Mouse (Mus musculus) limb, embryonic 12.5 days (tissue): Measurements from ENCODE around the gene Hist2h2aa1. TPM values are rescaled to one million over a fixed set of nuclear protein-coding genes. Genes with fewer than 3 reads are reported as not detected.
"Not testable (repeated sequence)": the region's sequence is repeated elsewhere in the genome, so short reads cannot be mapped to it uniquely, and the experiment has no call there.

Source experiments
- ATAC-seq: fragments of 200-750 bp; cut with Nextera tagmentation; 2 replicates; pipeline ENCODE4 v1.8.0; 2017; ENCODE audit warnings: low read depth, moderate TSS enrichment; ENCODE audit not compliant: insufficient number of reproducible peaks, insufficient read depth, low FRiP score, low TSS enrichment
- H3K27ac ChIP-seq: fragments of 300-500 bp; sonication (generic); 2 replicates; pipeline ENCODE4 v1.5.1; 2016; ENCODE audit warnings: mild to moderate bottlenecking, moderate library complexity
- H3K27me3 ChIP-seq: fragments of 300-500 bp; sonication (generic); 2 replicates; pipeline ENCODE4 v1.6.1; 2016; ENCODE audit warnings: mild to moderate bottlenecking, moderate library complexity
- H3K36me3 ChIP-seq: fragments of 300-500 bp; sonication (generic); 2 replicates; pipeline ENCODE4 v1.6.1; 2016; ENCODE audit warnings: mild to moderate bottlenecking, moderate library complexity
- H3K4me1 ChIP-seq: fragments of 300-500 bp; sonication (generic); replicated peaks from 2 replicates; pipeline ENCODE4 v1.6.1; 2016
- H3K4me2 ChIP-seq: fragments of 300-500 bp; sonication (generic); 2 replicates; pipeline ENCODE4 v1.6.1; 2016; ENCODE audit warnings: mild to moderate bottlenecking, moderate library complexity
- H3K4me3 ChIP-seq: fragments of 300-500 bp; sonication (generic); replicated peaks from 2 replicates; pipeline ENCODE4 v1.5.1; 2016; ENCODE audit warnings: mild to moderate bottlenecking
- H3K9ac ChIP-seq: fragments of 300-500 bp; sonication (generic); replicated peaks from 2 replicates; pipeline ENCODE4 v1.6.1; 2016; ENCODE audit warnings: mild to moderate bottlenecking, moderate library complexity
- H3K9me3 ChIP-seq: fragments of 300-500 bp; sonication (generic); 2 replicates; pipeline ENCODE4 v1.6.1; 2016; ENCODE audit warnings: mild to moderate bottlenecking, moderate library complexity
- WGBS: fragments of 180-500 bp; shearing (Covaris S2); methylation state at CpG from one replicate; pipeline ENCODE4 v1.1.7; 2016; 5-methylcytosine and 5-hydroxymethylcytosine counted together
- polyA plus RNA-seq: library from polyadenylated mRNA; unstranded; fragments of >200 nt; fragmentation: Nextera tagmentation; extraction: Ambion mirVana; gene quantifications from 2 replicates; pipeline ENCODE4 v1.2.1, GENCODE M21; 2016

Gene Hist2h2aa1
- polyA plus RNA-seq, 1 experiment from 2014 or later: 36.2 TPM

DNA sequence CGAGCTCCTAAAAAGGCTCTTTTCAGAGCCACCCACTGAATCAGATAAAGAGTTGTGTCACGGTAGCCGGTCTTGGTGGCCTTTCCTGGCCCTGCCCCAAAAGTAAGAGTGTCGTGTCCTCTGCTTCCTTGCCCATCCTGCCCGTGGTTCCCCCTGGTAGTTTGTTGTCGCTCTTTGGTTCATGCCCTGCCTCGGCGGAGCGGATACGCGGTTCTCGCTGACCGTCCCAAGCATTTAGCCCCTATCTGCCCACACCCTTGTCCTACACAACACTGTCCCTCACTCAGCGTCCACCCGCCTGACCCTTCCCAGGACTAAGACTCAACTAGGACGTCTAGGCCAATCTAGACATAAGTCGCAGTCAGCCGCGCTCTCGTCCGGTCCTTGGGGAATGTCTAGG is 721 bp downstream of the Hist2h2aa1 start:
- Histone ChIP-seq H3K9ac (peak overlapping the region; percentile 53; the same call in 1 of the 2 replicates), H3K4me2 (0 out of 2 replicates have a peak overlapping the region, but pooled peaks have one; percentile 40), H3K4me3 (peak overlapping the region; percentile 34), H3K27ac (peak overlapping the region; percentile 82), H3K4me1 (peaks cover 53% of the 10 kb centered on the region)
- not testable (repeated sequence) for ATAC-seq, H3K36me3 ChIP-seq, H3K27me3 ChIP-seq, H3K9me3 ChIP-seq
- WGBS: under 1% methylated on average over 10 of the region's 21 CpGs

DNA sequence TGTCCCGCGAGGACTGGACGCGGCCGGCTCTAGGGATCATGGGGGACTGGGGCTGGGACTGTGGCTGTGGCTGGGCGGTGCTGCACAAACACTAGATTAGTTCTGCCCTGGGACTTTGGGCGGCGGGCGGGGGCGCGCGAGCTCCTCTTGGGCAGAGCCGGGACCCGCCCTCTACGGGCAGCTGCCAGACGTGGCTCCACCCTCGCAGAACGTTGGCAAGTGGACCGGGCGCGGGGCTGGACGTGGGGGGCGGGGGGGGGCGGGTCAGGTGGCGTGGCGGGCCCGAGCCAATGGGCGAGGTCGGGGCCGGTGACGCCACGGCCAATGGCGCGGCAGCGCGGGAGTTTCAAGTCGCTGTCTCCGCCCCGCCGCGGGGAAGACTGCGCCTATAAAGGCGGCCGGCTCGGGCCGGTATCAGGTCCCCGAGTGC is 1.1 kb downstream of the Hist2h2aa1 start, which contains the start of gene Hist2h3c1:
Hist2h3c1 (plus strand) TSS at position 259 of the 430 bp plus-strand sequence.
- H3K27me3 ChIP-seq, H3K9me3 ChIP-seq, H3K36me3 ChIP-seq: not testable (repeated sequence)
- H3K9ac ChIP-seq: peak within 1 kb of the TSS; percentile 71
- H3K27ac ChIP-seq: peak within 1 kb of the TSS; percentile 82
- H3K4me3 ChIP-seq: peak within 1 kb of the TSS; percentile 46
- H3K4me2 ChIP-seq: peak within 1 kb of the TSS; percentile 59
- peak; percentile 94 for ATAC-seq
- peaks cover 55% of the 10 kb centered on the region for H3K4me1 ChIP-seq
- WGBS: no CpG with 5 or more reads among the region's 47 CpGs

DNA sequence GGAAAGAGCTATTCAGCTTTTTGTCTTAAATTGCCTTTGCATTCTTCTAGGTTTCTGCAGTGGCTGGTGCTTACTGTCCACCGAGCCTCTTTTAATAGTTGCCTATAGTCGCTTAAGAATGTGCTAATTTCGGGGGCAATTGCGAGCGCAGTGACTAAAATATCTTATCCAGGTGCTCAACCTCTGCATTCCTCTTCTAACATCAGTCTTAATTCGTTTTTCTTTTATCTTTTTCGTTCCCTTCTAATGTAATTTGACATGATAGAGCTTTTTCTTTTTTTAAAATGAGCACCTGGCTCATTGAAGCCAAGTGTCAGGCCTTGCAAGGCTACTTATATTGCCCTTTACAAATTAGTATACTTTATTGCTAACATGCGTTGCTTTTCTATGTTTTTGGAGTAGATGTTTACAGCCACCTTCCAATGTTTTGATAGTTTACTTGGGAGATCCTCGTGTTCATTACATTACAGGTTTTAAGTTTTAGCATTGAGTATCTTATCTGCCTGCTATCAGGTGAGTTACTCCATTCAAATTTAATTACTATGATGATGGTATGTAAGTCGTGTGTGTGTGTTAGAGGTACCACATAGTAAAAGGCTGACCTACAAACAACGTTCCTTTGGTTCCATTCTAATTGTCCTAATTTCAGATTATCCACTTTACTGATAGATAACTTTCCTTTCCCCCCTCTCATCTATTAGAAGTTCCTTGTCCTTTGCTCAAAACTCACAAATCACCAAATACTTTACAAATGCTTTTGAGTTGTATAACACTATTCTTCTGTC is 2.3 kb downstream of the Hist2h2aa1 start:
- Histone ChIP-seq H3K27ac (peak overlapping the region; percentile 74; the same call in 1 of the 2 replicates), H3K36me3 (no peaks in the 10 kb centered on the region), H3K4me2 (peak overlapping the region; percentile 59), H3K27me3 (no peaks in the 10 kb centered on the region), H3K4me1 (peaks cover 51% of the 10 kb centered on the region), H3K9ac (peak overlapping the region; percentile 71), H3K9me3 (no peaks in the 10 kb centered on the region), H3K4me3 (peak overlapping the region; percentile 46)
- ATAC-seq: no peak
- WGBS: 3% methylated on average over 11 of the region's 11 CpGs

DNA sequence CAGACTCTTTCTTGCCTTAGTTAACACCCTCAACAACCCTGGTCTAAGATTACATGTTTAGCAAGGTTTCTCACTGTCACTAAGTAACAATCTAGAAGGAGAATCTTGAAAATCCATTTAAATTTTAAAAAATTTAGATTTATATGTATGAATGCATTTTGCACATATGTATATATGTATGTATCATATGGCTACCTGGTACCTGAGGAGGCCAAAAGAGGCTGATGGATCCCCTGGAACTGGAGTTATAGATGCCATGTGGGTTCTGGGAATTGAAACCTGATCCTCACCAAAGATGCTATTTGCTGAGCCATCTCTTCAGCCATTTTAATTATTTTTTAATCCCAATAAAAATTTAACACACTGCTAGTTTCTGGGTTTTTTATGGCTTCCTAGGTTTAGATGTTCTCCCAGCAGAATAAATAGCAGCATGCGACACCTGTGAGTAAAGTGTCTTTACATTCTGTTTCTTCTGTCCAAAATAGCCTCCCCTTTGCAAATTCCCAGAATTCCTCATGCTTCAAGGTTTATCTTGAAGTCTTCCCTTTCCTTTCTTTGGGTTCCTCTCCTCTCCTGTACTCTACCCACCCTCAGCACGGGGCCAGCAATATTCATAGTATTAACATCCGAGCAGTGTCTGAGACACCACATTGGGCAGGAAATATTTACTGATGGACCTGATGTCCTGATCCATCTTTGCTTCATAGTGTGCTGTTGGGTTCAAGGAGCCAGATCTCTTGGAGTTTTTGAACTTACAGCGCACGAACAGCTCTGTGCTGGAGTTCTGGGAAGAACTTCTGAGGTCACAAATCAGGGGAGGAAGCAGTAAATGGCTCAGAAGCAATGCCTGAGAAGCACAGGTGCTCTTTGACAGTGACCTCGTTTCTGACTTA is 3.1 kb downstream of the Hist2h2aa1 start:
- H3K4me3 ChIP-seq: peak overlapping the region; percentile 46
- peaks cover 44% of the 10 kb centered on the region for H3K4me1 ChIP-seq
- 39% methylated on average over 6 of the region's 6 CpGs for WGBS
- ATAC-seq: no peak
- peaks cover 6% of the 10 kb centered on the region; the same call in 1 of the 2 replicates for H3K27me3 ChIP-seq
- H3K9ac ChIP-seq: no peak overlapping the region; the same call in 1 of the 2 replicates
- peak overlapping the region; percentile 18; the same call in 1 of the 2 replicates for H3K27ac ChIP-seq
- H3K36me3 ChIP-seq: no peaks in the 10 kb centered on the region
- H3K4me2 ChIP-seq: peak overlapping the region; percentile 59
- H3K9me3 ChIP-seq: no peaks in the 10 kb centered on the region

DNA sequence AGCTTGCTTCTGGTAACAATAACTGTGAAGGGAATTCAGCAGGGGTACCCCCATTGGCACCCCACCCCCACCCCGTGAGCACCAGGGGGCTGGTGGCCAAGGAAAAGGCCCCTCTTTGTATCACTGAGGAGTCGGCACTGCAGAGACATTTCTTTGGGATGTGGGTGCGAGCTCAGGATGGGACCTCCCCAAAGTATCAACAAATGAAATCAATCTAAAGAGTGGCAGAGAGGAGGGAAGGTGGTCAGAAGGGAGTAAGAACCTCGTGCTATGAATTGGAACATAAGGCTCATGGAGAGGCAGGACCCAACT is 3.7 kb downstream of the Hist2h2aa1 start:
- Histone ChIP-seq H3K27me3 (peaks cover 11% of the 10 kb centered on the region; the same call in 1 of the 2 replicates), H3K27ac (peak overlapping the region; percentile 18; the same call in 1 of the 2 replicates), H3K4me3 (peak overlapping the region; percentile 46; the same call in 1 of the 2 replicates), H3K4me2 (peak overlapping the region; percentile 59), H3K36me3 (no peaks in the 10 kb centered on the region), H3K9ac (no peak overlapping the region), H3K4me1 (peaks cover 38% of the 10 kb centered on the region), H3K9me3 (no peaks in the 10 kb centered on the region)
- WGBS: 50% methylated on average over 4 of the region's 4 CpGs
- ATAC-seq: no peak

DNA sequence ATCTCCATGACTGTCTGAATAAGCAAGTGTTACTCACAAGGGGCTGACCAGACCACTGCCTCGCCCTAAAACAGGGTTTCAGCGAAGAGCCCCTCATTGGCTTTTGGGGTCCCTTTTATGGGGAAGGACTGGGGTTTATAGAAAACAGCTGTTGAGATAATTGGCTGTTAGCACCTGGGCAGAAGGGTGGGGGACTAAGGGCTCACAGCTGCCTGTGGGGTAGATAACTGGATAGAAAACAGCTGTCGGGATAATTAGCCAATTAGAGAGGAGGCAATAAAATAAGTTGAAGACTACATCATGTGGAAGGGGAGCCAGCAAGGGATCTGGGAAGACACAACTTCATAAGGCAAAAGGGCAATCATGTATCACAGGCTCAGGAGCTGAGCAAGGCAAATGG is 5.6 kb downstream of the Hist2h2aa1 start:
- 7% methylated on average over 3 of the region's 3 CpGs for WGBS

DNA sequence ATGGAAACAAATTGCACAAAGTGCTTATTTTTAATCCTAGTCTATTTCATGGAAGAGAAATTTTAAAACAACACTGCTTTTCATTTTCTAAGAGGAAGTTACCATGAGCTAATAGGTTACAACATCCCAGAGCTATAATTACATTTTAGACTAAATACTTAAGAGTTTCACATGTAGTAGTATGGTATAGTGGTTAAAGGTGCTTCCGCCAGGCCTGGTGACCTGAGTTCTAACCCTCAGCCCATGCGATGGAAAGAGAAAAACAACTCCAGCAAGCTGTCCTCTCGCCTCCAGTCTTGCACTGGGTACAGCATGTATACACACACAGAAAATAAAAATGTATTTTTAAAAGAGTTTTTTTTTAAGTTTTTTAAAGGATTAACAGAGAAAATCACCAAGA is 6.5 kb downstream of the Hist2h2aa1 start:
- Histone ChIP-seq H3K9me3 (no peaks in the 10 kb centered on the region), H3K4me2 (no peak overlapping the region), H3K4me1 (peaks cover 32% of the 10 kb centered on the region), H3K4me3 (no peak overlapping the region), H3K36me3 (no peaks in the 10 kb centered on the region), H3K27ac (no peak overlapping the region), H3K9ac (no peak overlapping the region), H3K27me3 (peaks cover 12% of the 10 kb centered on the region; the same call in 1 of the 2 replicates)
- ATAC-seq: no peak
- 81% methylated on average over 3 of the region's 3 CpGs for WGBS

More for the DNA sequence above, 5.6 kb downstream of the Hist2h2aa1 start:
- Histone ChIP-seq H3K36me3 (no peaks in the 10 kb centered on the region), H3K4me3 (no peak overlapping the region), H3K4me1 (peaks cover 32% of the 10 kb centered on the region), H3K27ac (0 out of 2 replicates have a peak overlapping the region, but pooled peaks have one; percentile 17), H3K4me2 (peak overlapping the region; percentile 30), H3K9me3 (no peaks in the 10 kb centered on the region), H3K27me3 (peaks cover 12% of the 10 kb centered on the region; the same call in 1 of the 2 replicates), H3K9ac (no peak overlapping the region)
- no peak for ATAC-seq

DNA sequence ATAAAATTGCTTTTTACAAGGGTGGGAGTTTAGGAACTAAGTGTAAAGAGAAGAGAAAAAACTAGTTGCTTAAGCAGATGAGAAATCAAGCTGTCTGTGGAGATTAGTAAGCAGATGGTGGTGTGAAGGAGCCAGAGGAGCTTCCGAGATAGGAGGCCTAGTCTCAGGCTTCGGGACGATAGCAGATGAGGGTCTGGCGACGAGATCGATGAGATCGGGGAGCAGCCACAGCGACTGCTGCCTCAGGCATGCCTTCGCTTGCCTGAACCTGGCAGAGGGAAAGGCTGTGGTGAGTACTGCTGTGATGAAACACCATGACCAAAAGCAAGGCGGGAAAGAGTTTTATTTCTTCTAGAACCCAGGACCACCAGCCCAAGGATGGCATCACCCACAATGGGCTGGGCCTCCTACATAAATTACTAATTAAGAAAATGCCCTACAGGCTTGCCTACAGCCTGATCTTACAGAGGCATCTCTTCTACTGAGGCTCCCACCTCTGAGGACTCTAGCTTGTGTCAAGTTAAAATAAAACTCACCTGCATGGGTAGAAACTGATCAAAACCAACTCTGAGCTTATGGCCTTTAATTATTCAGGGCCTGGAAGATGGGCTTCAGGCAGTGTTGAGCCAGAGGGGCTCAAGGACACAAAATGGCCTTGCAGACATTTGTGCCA is 9.5 kb downstream of the Hist2h2aa1 start:
- Histone ChIP-seq H3K4me3 (no peak overlapping the region), H3K4me1 (peaks cover 16% of the 10 kb centered on the region), H3K4me2 (no peak overlapping the region), H3K27ac (no peak overlapping the region), H3K9me3 (no peaks in the 10 kb centered on the region), H3K36me3 (no peaks in the 10 kb centered on the region), H3K27me3 (peaks cover 12% of the 10 kb centered on the region; the same call in 1 of the 2 replicates), H3K9ac (no peak overlapping the region)
- WGBS: 40% methylated on average over 10 of the region's 10 CpGs
- ATAC-seq: no peak

DNA sequence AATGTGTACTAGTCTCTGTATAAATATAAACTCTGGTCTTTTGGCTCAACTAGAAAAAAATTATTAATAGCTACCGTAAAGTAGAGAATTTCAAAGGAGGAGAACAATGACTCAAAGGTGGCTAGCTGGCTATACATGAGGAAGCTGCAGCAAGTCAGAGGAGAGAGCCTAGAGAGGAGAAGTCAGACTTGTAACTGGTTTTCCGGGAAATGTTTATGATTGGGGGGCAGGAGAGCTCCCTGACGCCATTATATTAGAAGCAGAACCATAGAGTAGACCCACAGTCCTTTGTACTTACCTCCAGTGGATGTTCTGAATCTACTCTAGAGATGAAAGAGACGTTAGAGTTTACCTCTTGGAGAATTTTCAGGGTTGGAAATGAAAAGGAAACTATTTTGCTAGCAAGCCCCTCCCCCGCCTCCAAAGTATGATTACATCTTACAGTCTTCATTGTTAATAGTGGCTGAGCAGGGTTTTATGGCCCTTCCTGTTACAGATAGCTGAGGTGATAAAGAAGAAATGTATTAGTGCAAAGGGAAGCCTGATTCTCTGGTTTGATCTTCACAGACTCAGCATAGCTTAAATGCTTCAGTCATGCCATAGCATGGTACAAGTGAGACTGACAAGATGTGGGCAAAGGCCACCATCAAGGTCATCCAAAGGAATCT is 10.8 kb downstream of the Hist2h2aa1 start:
- Histone ChIP-seq H3K9me3 (no peaks in the 10 kb centered on the region), H3K27me3 (peaks cover 12% of the 10 kb centered on the region; the same call in 1 of the 2 replicates), H3K4me3 (no peak overlapping the region), H3K27ac (no peak overlapping the region), H3K36me3 (no peaks in the 10 kb centered on the region), H3K4me2 (no peak overlapping the region), H3K9ac (no peak overlapping the region), H3K4me1 (peaks cover 4% of the 10 kb centered on the region)
- no peak for ATAC-seq
- 72% methylated on average over 5 of the region's 5 CpGs for WGBS

DNA sequence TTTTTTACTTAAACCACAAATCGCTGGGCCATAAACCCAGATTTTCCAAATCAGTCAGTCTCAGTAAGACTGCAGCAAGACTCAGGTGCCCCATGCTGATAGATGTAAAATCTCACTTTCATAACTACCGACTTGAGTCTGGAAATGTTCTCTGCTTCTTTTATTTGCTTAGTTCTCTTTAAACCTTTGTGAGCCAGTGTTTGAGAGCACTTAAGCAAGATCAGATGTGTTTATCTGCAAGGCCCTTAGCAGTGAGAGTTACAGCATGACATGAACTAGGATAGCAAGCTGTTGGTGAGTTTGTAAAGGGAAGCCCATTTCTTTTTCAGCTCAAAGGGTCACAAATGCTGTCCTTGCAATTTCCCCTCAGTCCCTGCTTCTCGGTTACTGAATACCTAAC is 11.9 kb downstream of the Hist2h2aa1 start:
- H3K27me3 ChIP-seq: peaks cover 12% of the 10 kb centered on the region; the same call in 1 of the 2 replicates
- peaks cover 9% of the 10 kb centered on the region for H3K4me1 ChIP-seq
- H3K9ac ChIP-seq: no peak overlapping the region
- H3K4me3 ChIP-seq: no peak overlapping the region
- WGBS: 59% methylated on average over 3 of the region's 3 CpGs
- no peaks in the 10 kb centered on the region for H3K9me3 ChIP-seq
- no peak overlapping the region for H3K4me2 ChIP-seq
- no peak overlapping the region for H3K27ac ChIP-seq
- no peak for ATAC-seq
- no peaks in the 10 kb centered on the region for H3K36me3 ChIP-seq
